Mouse (Mus musculus): ENCODE results near the gene Ccdc7b. TPM values are rescaled to one million over a fixed set of nuclear protein-coding genes. Genes with fewer than 3 reads are reported as not detected.

Gene Ccdc7b
- 0.64 TPM for polyA plus RNA-seq (2014; fragmentation: Illumina TruSeq; extraction: RNeasy Lipid Tissue Mini Kit (QIAGEN cat#74804); ENCODE audit: low read depth, low replicate concordance)

DNA sequence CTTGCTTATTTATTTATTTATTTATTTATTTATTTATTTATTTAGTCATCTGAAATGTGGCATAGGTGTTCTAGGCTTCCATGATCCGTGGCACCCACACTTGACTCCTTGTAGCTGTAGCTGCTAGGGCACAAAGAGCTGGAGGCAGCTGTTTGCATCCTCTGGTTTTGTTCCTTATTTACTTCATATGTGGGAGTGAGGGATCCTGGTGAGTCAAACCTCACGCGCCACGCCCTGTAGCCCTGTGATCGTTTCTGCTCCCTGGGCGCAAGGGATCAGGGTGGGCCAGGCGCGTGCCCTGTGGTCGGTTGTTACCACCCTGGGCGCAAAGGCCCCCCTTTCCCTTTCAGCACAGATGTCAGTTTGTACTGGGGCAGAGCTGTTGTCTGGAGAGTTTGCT, at the start of gene Ccdc7b:
Gene Ccdc7b (plus strand): TSS at position 301 of the 400 bp plus-strand sequence.

DNA sequence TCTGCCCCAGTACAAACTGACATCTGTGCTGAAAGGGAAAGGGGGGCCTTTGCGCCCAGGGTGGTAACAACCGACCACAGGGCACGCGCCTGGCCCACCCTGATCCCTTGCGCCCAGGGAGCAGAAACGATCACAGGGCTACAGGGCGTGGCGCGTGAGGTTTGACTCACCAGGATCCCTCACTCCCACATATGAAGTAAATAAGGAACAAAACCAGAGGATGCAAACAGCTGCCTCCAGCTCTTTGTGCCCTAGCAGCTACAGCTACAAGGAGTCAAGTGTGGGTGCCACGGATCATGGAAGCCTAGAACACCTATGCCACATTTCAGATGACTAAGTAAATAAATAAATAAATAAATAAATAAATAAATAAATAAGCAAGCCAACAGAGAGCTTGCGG, 1.5 kb upstream of the Ccdc7b start, which contains the start of gene Ccdc7a:
Gene Ccdc7a (minus strand): TSS at position 101 of the 400 bp plus-strand sequence.

DNA sequence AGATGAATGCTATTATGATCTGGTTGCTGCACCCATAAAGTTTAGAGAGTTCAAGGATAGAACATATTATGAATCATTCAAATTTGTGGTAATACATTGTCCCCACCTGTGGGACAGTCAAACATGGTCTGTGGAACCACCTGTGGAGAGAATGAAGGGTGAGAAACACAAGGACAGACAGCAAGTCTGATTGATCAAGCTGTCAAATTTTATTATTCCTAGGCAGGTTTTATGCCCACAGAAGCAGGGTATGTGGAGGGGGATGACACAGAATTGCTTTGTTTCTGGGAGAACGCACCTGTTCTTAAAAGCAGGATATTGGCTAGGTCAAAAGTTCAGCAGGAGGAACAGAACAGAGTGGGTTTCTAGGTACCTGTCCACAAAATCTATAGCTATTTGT, 64.6 kb downstream of the Ccdc7b start, which contains the start of gene Gm10999:
Gene Gm10999 (minus strand): TSS at position 101 of the 400 bp plus-strand sequence.

Other genes starting within 250 kb of the Ccdc7b start
- not detected for gene Ccdc7a, start 1.6 kb upstream of the Ccdc7b start, polyA plus RNA-seq (2014; fragmentation: Illumina TruSeq; extraction: RNeasy Lipid Tissue Mini Kit (QIAGEN cat#74804); ENCODE audit: low read depth, low replicate concordance)
- gene Gm10999, start 64.5 kb downstream of the Ccdc7b start, polyA plus RNA-seq (2014; fragmentation: Illumina TruSeq; extraction: RNeasy Lipid Tissue Mini Kit (QIAGEN cat#74804); ENCODE audit: low read depth, low replicate concordance), result not detected
- 22.5 TPM for gene 2610044O15Rik8, start 167.3 kb downstream of the Ccdc7b start, polyA plus RNA-seq (2014; fragmentation: Illumina TruSeq; extraction: RNeasy Lipid Tissue Mini Kit (QIAGEN cat#74804); ENCODE audit: low read depth, low replicate concordance)

Measured in liver, adult 10 weeks (tissue).